Mouse (Mus musculus): ENCODE results near the gene Tfcp2. TPM values are rescaled to one million over a fixed set of nuclear protein-coding genes. Genes with fewer than 3 reads are reported as not detected.
"Not testable (repeated sequence)": the region's sequence is repeated elsewhere in the genome, so short reads cannot be mapped to it uniquely, and the experiment has no call there.

Tfcp2 gene
- polyA plus RNA-seq, 2 experiments: 23.2 to 30.5 TPM

DNA sequence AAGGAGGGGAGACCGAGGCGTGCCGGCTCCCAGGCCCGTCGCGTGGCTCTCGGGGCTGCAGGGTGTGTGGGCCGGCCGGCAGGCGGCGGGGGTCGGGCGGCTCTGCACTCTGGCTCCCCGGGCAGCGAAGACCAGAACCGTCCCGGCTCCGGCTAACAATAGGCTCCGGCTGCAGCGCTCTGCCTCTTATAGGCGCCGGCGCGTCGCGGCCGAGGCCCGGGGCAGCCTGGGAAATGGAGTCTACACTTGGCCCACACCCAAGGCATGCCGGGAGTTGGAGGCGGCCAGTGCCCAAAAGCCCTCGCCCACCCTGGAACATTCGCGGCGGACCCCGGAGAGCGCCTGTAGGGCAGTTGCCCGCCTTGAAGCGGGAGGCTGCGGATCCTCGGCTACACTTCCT lies 56.7 kb downstream of the Tfcp2 start, which contains the start of gene Csrnp2:
Gene Csrnp2, minus strand, starts transcription at position 387 of the 400 bp plus-strand sequence.
- ATAC-seq (ENCODE audit: low FRiP score, low read depth): peak; percentile 98
- 0% methylated on average over 38 of the region's 40 CpGs for WGBS

DNA sequence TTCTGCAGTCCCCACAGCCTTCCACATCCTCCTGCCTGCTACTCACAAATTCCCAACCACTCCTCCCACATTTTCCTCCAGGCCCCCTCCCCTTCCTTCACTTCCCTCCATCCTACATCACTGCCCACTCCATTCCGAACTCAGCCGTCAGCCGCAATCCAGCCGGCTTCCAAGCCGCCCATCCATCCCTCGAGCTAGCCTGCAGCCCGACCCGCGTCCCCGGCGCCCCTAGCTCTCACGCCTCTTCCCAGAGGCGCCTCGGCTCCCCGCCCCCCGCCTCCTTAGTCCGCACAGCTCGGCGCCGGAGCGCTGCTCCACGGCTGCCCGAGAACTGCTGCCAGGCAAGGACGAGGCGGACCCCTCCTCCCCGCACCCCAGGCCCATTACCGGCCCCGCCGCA lies 57.2 kb downstream of the Tfcp2 start:
- no peaks in the 10 kb centered on the region for H3K27me3 ChIP-seq (ENCODE audit: control insufficient read depth, insufficient read depth, low read length)
- H3K27ac ChIP-seq (replicated peaks; ENCODE audit: low read depth, low read length): peak overlapping the region; percentile 97
- H3K4me3 ChIP-seq (replicated peaks; ENCODE audit: low read length): peak overlapping the region; percentile 96
- ATAC-seq (ENCODE audit: low FRiP score, low read depth): peak; percentile 80
- H3K4me1 ChIP-seq (ENCODE audit: control insufficient read depth, insufficient read depth, low read length): peaks cover 33% of the 10 kb centered on the region
- no peaks in the 10 kb centered on the region for H3K9me3 ChIP-seq (ENCODE audit: control insufficient read depth, low read length)
- no peak for TF ChIP-seq POLR2A (IDR thresholded peaks at IDR 0.05; ENCODE audit: borderline replicate concordance, extremely low read depth, insufficient read depth, insufficient read length)
- peak overlapping the region; percentile 88 for H3K4me2 ChIP-seq (replicated peaks; ENCODE audit: low read depth, low read length, severe bottlenecking)
- peaks cover under 1% of the 10 kb centered on the region; the same call in 1 of the 2 replicates for H3K36me3 ChIP-seq (ENCODE audit: control insufficient read depth, insufficient read depth, low read length)
- H3K9ac ChIP-seq (ENCODE audit: low read depth, low read length, severe bottlenecking): peak overlapping the region; percentile 93
- peak; percentile 49 for DNase-seq (ENCODE audit: low spot score)
- WGBS: 2% methylated on average over 29 of the region's 29 CpGs

More for the DNA sequence above, 56.7 kb downstream of the Tfcp2 start, which contains the start of gene Csrnp2:
- H3K36me3 ChIP-seq (ENCODE audit: control insufficient read depth, insufficient read depth, low read length): no peaks in the 10 kb centered on the region
- H3K4me3 ChIP-seq (replicated peaks; ENCODE audit: low read length): peak within 1 kb of the TSS; percentile 96
- H3K27ac ChIP-seq (replicated peaks; ENCODE audit: low read depth, low read length): peak within 1 kb of the TSS; percentile 97
- H3K4me1 ChIP-seq (ENCODE audit: control insufficient read depth, insufficient read depth, low read length): peaks cover 33% of the 10 kb centered on the region
- H3K9me3 ChIP-seq (ENCODE audit: control insufficient read depth, low read length): no peaks in the 10 kb centered on the region
- peak within 1 kb of the TSS; percentile 88 for H3K4me2 ChIP-seq (replicated peaks; ENCODE audit: low read depth, low read length, severe bottlenecking)
- TF ChIP-seq POLR2A (IDR thresholded peaks at IDR 0.05; ENCODE audit: borderline replicate concordance, extremely low read depth, insufficient read depth, insufficient read length): peak; percentile 99
- H3K27me3 ChIP-seq (ENCODE audit: control insufficient read depth, insufficient read depth, low read length): no peaks in the 10 kb centered on the region
- peak; percentile 94 for DNase-seq (ENCODE audit: low spot score)
- peak within 1 kb of the TSS; percentile 93 for H3K9ac ChIP-seq (ENCODE audit: low read depth, low read length, severe bottlenecking)

GRCm38 (mm10) chr15:100491966-100492365 lies 59.8 kb downstream of the Tfcp2 start:
- 78% methylated on average over 9 of the region's 9 CpGs for whole genome bisulfite sequencing
- peaks cover 20% of the 10 kb centered on the region for H3K36me3 ChIP-seq (ENCODE audit: control insufficient read depth, insufficient read depth, low read length)
- H3K9me3 ChIP-seq (ENCODE audit: control insufficient read depth, low read length): no peaks in the 10 kb centered on the region
- DNase-seq (ENCODE audit: low spot score): no peak
- H3K27me3 ChIP-seq (ENCODE audit: control insufficient read depth, insufficient read depth, low read length): no peaks in the 10 kb centered on the region
- no peak overlapping the region for H3K9ac ChIP-seq (ENCODE audit: low read depth, low read length, severe bottlenecking)
- H3K4me1 ChIP-seq (ENCODE audit: control insufficient read depth, insufficient read depth, low read length): peaks cover 33% of the 10 kb centered on the region
- no peak for TF ChIP-seq POLR2A (IDR thresholded peaks at IDR 0.05; ENCODE audit: borderline replicate concordance, extremely low read depth, insufficient read depth, insufficient read length)
- ATAC-seq (ENCODE audit: low FRiP score, low read depth): no peak
- no peak overlapping the region for H3K27ac ChIP-seq (replicated peaks; ENCODE audit: low read depth, low read length)
- H3K4me2 ChIP-seq (replicated peaks; ENCODE audit: low read depth, low read length, severe bottlenecking): no peak overlapping the region
- no peak overlapping the region for H3K4me3 ChIP-seq (replicated peaks; ENCODE audit: low read length)

DNA sequence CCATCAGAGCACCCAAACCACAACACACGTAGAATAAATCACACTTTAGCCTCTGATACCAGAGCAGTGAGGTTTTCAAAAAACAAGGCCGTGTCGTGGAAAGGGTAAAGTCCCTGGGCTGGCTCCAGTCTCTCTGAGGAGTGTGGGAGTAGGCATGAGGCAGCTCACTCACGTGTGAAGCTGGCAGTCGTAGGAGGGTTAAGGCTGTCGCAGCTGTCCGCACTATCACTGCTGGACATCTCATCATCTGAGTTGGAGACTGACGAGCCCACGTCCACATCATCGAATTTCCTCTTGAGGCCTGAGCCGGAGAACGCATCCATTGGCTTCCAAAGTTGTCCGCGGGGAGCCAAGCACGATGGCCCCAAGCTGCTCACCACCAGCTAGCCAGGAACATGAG lies 62.5 kb downstream of the Tfcp2 start:
- Histone ChIP-seq H3K9me3 (ENCODE audit: control insufficient read depth, low read length) (no peaks in the 10 kb centered on the region), H3K27ac (replicated peaks; ENCODE audit: low read depth, low read length) (no peak overlapping the region), H3K4me1 (ENCODE audit: control insufficient read depth, insufficient read depth, low read length) (peaks cover 33% of the 10 kb centered on the region), H3K36me3 (ENCODE audit: control insufficient read depth, insufficient read depth, low read length) (peaks cover 46% of the 10 kb centered on the region), H3K4me3 (replicated peaks; ENCODE audit: low read length) (no peak overlapping the region), H3K27me3 (ENCODE audit: control insufficient read depth, insufficient read depth, low read length) (no peaks in the 10 kb centered on the region), H3K9ac (ENCODE audit: low read depth, low read length, severe bottlenecking) (no peak overlapping the region), H3K4me2 (replicated peaks; ENCODE audit: low read depth, low read length, severe bottlenecking) (no peak overlapping the region)
- ATAC-seq (ENCODE audit: low FRiP score, low read depth) (no peak), DNase-seq (ENCODE audit: low spot score) (no peak)
- 83% methylated on average over 15 of the region's 15 CpGs for WGBS
- no peak for TF ChIP-seq POLR2A (IDR thresholded peaks at IDR 0.05; ENCODE audit: borderline replicate concordance, extremely low read depth, insufficient read depth, insufficient read length)

DNA sequence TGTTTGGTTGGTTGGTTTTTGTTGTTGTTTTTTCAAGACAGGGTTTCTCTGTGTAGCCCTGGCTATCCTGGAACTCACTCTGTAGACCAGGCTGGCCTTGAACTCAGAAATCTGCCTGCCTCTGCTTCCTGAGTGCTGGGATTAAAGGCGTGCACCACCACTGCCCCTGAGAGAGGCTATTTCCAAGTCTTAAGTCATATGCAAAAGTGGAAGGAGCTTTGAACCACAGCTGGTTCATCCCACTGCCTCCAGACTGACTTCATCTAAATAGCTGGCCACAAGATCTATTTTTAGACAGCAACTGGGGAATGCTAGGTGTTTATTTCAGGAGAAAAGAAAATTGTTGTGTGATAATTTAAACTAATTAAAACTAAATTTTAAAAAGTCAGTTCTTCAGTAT lies 63.5 kb downstream of the Tfcp2 start:
- H3K4me2 ChIP-seq (replicated peaks; ENCODE audit: low read depth, low read length, severe bottlenecking); H3K27me3 ChIP-seq (ENCODE audit: control insufficient read depth, insufficient read depth, low read length); ATAC-seq (ENCODE audit: low FRiP score, low read depth); H3K9me3 ChIP-seq (ENCODE audit: control insufficient read depth, low read length); H3K9ac ChIP-seq (ENCODE audit: low read depth, low read length, severe bottlenecking); H3K4me3 ChIP-seq (replicated peaks; ENCODE audit: low read length); DNase-seq (ENCODE audit: low spot score); H3K27ac ChIP-seq (replicated peaks; ENCODE audit: low read depth, low read length): not testable (repeated sequence)
- peaks cover 56% of the 10 kb centered on the region for H3K36me3 ChIP-seq (ENCODE audit: control insufficient read depth, insufficient read depth, low read length)
- peaks cover 23% of the 10 kb centered on the region for H3K4me1 ChIP-seq (ENCODE audit: control insufficient read depth, insufficient read depth, low read length)
- WGBS: 81% methylated on average over 1 of the region's 1 CpGs

DNA sequence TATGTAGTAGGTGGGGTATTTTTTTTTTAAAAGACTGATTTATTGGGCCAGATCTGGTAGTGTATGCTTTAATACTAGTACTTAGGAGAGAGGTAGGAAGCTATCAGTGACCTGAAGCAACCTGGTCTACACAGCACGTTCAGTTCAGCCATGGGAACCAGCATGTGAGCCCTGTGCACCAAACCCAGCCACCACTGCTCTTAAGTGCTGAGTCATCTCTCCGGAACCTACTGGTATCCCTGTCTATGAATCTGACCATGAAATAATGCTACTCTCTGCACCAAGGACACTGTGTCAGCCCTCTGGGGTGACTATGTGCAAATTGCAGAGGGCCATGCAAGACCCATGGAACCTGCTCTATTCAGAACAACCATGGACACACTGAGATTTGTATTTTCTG lies 64.8 kb downstream of the Tfcp2 start:
- H3K4me1 ChIP-seq (ENCODE audit: control insufficient read depth, insufficient read depth, low read length): peaks cover 12% of the 10 kb centered on the region
- 93% methylated on average over 2 of the region's 2 CpGs for WGBS
- peaks cover 68% of the 10 kb centered on the region for H3K36me3 ChIP-seq (ENCODE audit: control insufficient read depth, insufficient read depth, low read length)
- no peak for DNase-seq (ENCODE audit: low spot score)
- H3K4me2 ChIP-seq (replicated peaks; ENCODE audit: low read depth, low read length, severe bottlenecking): no peak overlapping the region
- no peak for TF ChIP-seq POLR2A (IDR thresholded peaks at IDR 0.05; ENCODE audit: borderline replicate concordance, extremely low read depth, insufficient read depth, insufficient read length)
- no peaks in the 10 kb centered on the region for H3K9me3 ChIP-seq (ENCODE audit: control insufficient read depth, low read length)
- no peak overlapping the region for H3K27ac ChIP-seq (replicated peaks; ENCODE audit: low read depth, low read length)
- H3K4me3 ChIP-seq (replicated peaks; ENCODE audit: low read length): no peak overlapping the region
- no peak for ATAC-seq (ENCODE audit: low FRiP score, low read depth)
- H3K27me3 ChIP-seq (ENCODE audit: control insufficient read depth, insufficient read depth, low read length): no peaks in the 10 kb centered on the region
- H3K9ac ChIP-seq (ENCODE audit: low read depth, low read length, severe bottlenecking): no peak overlapping the region
